Mouse (Mus musculus) right cerebral cortex, adult 18-20 months (tissue): ENCODE measurements around the gene Enox1.

Experiments
- DNase-seq: peaks from one replicate; pipeline ENCODE4 v3.0.0; 2022; ENCODE audit warnings: mixed read lengths

Gene Enox1

DNA sequence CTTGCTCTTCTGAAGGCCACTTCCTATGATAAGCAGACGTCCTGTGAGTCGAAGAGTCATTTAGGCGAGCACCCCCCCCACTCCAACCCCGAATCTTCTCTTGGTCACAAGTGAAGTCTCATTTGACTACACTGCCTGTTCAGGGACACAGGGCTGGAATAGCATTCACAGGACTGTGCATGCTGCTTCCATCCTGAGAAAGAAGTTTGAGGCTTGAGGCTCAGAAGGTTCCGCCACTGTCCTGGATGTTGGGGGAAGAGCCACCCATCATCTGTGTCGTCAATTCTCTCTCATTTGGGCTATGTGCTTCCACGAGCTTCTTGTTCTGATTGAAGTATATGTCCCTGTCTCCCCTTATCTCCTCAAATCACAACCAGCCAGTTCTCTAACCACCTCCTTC lies 220.2 kb downstream of the Enox1 start:
- no peak for DNase-seq

DNA sequence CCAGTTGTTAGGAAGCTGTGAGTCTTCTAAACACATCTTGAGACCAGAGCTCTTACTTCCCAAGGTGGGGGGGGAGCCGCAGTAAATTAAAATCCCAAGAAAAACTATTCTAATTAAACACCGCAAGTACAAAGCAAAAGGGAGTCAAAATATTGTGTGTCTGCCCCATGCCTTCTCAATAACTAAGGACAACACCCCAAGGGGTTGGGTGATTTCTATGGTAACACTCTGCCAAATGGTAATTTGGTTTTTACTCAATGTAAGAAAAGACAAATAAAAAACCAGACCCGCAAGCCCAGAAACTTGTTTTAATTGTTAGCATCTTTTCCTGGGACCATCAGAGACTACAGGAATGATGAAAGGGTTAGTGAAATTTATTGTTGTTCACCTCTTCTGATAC lies 220.9 kb downstream of the Enox1 start:
- DNase-seq, result no peak

DNA sequence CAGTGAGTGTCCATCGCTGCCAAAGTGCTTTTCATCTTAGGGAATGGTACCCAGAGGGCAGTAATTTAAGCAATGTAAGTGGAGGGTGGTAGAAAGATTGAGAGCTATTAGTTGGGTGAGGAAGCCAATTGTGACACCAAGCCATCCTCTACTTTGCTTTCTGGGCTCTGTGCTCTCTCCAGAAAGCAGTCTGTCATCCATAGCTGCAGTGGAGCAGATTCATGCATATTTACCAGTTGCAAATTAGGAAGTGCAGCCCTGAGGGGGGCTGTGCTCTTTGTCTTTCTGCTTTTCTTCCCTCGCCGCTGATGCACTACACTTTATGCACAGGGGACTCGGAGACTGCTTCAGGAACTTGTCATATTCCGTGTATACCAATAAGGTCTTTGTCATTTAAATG lies 221.3 kb downstream of the Enox1 start:
- DNase-seq, result no peak

DNA sequence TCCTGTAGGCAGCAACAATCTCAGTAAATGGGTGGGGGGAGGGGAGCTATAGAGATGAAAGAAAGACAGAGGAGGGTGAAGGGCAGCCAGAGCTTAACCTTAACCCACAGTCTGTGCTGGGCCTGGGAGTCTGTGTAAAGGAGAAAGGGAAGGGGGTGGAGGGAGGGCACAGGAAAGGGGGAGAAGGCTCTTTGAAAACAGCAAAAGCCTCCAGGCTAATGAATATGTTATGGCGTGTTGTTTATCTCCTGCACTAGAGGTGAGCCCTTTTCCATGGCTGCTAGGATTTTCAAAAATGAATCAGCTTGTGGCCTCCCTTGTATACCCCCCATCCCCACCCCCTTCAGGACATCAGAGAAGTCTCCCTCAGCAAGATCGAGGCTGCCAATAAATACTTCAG lies 225.0 kb downstream of the Enox1 start:
- DNase-seq, result no peak

DNA sequence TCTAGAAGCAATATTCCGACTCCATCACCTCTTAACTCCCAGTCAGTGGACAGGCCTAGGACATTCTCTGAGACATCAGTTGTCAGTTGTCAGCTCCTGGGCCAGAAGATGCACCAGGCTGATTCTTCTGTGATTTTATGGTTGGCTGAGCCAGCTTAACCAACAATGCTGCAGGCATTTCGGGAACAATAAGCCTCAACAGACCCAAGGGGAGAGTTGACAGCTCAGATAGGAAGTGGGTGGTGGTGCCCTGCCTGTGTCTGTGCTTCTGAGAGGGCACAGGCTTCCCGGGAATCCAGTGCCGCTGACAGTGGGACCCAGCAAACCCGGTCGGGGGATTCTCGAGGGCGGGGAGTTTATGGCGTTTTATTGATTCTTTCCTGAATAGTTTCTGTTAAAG lies 229.1 kb downstream of the Enox1 start:
- no peak for DNase-seq

DNA sequence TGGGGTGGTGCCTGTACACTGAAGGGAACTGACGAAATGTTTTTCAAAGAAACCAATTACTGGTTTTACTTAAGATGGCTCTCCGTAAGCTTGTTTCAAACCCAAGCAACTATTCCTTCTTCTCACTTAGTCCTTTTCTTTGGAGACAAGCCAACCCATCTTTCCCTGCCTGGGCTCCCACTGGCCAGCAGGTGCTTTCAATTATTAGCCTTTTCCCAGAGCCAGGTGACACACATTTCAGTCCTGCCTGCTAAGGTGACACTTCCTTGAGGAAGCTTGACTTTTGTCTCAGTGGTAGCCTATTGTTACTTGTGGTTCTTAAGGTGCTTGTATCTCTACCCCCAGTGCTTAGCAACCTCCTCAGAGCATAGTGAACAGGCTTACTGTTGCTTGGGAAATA lies 231.3 kb downstream of the Enox1 start:
- no peak for DNase-seq

DNA sequence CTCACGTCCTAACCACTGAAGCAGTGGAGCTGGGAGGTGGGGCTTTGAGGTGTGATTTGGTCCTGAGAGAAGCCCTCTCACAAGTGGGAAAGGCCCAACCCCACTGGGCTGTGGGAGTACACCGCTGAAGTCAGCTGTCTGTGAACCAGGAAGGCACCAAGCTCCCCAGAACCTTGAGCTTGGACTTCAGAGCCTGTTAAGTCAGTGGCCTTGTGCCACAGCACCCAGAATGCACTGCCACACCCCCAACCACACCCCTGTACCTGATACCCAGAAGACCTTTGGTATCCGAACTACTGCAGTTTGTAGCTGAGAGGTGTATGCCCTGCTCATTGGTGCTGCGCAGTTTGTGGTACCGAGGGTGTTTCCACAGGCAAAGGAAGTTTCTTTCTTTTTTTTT lies 232.7 kb downstream of the Enox1 start:
- DNase-seq, result no peak

DNA sequence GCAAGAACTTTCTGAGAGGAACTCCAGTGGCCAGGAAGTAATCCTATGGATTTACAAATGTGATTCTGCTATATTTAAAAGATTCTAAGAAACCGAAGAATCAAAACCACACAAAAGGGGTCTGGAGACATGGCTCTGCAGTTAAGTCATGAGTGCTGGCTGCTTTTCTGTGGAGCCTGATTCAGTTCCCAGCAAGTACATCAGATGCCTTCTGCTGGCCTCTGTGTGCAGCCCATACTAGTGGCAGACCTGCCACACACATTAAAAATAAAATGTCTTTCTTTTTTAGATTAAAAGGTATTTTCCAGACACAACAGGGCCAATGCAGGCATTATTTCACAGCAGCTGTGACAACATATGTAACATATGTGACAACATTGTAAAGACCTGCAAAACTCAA lies 235.9 kb downstream of the Enox1 start:
- DNase-seq, result no peak

DNA sequence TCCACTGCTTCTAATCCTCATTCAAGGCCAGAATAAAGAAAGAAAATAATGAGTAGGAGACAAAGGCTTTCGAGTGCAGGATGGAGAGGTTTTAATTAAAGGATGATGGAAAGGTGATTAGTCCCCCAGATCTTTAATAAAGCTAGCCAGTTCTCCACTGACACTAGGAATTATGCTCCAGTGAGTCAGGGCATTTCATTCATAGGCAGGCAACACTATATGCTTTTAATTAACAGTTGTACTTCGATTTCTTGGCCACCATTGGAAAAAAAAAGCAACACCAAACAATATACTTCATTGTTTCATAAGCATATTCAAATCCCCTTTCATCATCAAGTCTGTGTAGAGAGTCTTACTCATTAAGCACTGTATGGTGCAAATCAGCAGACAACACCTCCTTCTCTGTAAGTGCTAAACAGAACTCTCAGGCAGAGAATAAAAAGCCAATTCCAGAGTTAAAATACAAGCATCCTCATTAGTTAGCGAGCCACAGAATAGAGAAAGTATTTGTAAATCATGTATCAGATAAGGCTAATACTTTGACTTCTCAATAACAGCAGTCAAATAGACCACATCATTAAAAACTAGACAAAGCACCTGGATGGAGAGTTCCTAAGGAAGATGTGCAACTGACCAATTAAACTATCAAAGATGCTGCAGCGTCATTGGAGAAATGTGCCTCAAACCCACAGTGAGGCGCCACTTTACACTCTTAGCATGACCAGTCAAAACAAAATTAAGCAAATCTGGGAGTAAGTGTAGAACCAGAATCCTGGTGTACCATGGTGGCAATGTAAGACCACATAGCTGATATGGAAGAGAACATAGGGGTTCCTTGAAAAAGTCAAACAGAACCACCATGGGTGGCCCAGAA lies 249.9 kb downstream of the Enox1 start:
- no peak for DNase-seq

DNA sequence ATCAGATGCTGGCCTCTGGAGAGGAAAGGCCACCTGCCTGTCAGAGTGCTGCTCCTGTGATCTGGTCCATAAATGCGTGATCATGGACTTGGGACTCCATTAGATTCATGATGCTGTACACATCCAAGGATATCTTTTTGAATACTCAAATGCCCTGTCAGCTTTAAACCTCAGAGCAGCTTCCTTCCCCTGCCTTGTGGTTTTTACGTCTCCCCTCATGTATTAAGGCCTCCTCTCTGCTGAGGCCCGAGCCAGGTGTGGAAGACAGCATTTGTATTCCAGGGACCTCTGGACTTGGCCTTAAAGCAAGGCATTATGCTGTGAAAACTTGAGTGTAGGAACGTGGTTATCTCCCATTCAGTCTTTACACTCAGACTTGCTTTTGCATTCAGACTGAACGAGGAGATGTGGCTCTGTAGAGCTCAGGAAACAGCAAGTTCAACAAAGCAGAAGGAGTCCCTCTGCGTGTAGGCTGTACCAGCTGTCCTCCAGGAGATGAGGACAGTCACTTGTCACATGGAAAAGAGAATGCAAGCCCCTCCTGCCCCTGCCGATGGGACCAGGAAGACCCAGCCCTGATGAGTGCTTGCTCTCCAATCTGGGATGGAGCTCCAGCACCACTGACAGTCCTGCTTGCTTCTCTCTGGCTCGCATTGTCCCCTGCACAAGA lies 252.8 kb downstream of the Enox1 start:
- DNase-seq, result peak; percentile 23

DNA sequence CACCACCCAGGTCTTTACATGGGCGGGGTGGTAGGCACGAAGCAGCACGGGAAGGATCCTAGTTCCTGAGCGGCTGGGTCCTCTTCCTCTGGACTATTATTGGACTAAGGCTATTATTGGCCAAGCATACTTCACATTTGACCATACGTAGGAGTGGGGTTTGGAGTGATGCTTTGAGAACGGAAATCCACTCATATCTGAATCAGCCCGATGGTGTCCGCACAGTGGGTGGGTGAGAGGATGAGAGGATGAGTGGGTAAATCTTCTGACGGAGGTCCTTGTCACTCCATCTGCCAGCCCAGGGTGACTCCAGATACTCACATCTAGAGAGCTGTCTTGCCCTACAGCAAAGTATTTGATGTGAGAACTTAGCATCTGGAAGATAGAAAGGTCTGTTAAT lies 253.8 kb downstream of the Enox1 start:
- DNase-seq, result peak; percentile 69

DNA sequence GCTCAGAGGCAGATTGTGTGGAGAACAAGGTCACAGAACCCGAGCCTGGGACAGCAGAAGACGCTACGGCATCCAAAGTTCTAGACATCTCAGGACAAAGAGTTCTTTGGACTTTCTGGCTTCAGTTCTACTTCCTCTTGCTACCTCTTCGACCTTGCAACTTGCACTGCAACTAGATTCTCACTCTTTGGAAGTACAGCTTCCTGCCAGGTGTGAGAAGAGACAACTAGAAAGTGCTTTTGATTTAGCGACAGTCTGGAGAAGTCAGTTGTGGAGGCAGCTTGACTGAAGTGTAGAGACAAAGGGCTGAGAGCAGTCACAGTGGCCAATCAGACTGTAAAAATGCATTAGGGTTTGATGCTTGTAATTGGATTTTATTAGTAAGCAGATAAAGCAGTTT lies 256.5 kb downstream of the Enox1 start:
- DNase-seq, result no peak

DNA sequence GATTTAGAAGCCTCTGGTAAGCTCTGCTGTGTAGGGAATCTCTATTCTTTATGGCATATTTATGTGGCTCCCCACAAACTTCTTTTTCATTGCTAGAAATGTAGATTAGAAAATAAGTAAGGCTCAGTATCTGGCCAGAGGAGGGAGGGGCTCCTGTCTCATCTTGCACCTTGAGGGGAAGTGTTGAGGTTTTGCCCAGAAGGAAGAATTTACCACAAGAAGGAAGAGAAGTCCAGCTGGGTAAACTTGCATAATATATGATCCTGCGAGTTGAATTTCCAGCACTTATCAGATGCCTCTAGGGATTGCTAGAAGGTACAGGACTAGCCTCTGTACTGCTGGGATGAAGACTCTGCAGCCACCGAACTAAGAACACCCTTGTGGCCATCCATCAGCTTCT lies 259.8 kb downstream of the Enox1 start:
- DNase-seq, result no peak

DNA sequence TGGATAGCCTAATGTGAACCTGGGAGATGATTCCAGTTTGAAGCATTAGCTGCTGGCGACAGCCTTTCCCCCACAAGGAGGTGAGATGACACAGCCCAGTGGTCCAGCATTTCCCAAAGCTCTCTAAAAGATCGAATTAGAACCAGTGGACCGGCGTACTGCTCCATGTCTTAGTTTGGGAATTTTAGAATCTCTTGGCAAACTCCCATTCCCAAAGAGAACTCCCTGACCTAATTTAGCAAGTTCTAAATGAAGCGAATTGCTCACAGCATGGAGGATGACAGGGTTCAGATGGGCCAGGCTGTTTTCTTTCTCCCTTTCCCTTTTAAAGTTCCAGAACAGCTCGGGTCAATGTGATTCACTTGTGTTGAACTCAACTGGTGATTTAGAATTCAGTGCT lies 264.5 kb downstream of the Enox1 start:
- no peak for DNase-seq

DNA sequence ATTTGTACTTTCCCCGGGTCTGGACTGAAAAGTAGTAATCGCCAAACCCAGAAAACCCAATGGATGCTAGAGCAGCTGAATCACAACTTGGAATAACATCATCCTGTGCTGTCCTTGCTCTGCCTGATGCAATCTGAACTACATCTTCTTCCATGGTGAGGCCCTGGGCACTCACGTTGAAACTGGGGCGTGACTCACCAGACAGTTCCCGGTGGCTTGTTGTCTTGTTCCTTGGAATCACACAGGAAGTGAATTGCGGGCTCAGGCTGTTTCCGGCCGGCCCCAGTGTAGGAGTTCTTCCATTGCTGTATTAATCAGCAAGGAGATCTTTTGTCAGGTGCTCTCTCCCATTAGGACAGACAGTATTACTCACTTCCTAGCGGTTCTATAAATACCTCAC lies 266.6 kb downstream of the Enox1 start:
- no peak for DNase-seq

DNA sequence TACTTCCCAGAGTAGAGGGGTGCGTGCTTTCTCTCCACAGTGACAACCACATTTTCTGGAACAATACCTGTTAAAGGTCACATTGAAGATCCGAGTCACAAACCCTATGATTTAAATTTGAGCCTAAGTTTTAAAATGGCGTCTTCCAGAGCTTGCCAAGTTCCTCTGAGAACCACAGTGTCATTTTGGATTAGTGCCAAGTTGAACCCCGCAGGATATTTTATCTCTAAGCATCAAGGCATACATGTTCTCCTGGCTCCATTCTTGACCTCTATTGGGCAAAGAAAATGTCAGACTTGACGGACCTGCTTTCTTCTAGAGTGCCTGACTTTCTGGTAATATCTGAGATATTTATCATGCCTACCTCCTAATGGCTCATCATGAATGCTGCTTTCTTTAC lies 282.9 kb downstream of the Enox1 start:
- no peak for DNase-seq

DNA sequence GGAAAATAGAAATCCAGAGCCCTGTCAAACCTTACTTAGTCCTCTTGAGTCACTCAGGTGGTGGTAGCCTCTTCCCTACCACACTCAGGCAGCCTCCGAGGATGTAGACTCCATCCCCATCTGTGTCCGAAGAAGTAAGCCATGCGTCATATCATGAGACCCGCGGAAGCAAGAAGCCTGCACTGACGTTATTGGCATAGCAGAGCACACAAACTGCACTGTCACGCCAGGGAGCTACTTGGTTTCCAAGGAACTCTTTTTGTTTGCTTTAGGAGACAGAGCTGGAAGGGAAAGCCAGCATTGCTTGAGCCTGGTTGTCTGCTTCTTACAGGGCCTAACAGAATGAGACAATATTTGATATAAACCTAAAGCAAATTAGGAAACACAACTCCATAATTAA lies 284.2 kb downstream of the Enox1 start:
- peak; percentile 49 for DNase-seq

DNA sequence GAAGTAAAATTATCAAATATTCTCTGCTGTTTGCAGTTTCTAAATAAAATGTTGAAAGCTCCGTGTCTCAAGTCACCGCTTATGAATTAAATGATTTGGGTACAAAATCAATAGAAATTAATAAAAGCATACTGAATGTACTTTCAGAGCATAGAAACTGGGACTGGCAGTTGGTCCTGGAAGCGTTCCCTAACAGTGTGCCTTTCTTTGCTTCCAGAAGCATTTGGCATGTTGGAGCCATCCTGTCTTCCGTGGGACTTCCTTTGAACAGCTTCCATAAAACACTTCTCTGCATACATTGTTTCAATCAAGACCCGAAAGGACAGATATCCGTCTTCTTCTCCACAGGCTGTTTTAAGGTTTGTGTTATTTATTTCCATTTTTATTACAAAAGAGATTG lies 285.0 kb downstream of the Enox1 start:
- DNase-seq, result no peak

DNA sequence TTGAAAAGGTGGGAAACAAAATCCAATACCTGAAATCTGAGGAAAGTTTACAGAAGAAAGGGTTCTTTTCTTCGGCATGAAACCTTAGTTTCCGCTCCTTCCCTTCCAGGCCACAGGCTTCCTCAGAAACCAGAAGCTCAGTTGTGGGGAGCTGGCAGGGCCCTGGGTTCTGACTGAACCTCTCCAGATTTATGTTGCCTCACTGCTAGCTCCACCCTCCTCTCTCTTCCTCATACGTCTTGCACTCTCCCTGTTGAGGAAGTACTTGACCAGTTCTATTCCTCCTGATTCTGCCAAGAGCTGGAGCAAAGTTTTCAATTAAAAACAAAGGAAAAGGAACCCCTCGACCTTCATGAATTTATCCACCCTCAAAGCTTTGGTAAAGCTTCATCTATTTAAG lies 291.4 kb downstream of the Enox1 start:
- no peak for DNase-seq

DNA sequence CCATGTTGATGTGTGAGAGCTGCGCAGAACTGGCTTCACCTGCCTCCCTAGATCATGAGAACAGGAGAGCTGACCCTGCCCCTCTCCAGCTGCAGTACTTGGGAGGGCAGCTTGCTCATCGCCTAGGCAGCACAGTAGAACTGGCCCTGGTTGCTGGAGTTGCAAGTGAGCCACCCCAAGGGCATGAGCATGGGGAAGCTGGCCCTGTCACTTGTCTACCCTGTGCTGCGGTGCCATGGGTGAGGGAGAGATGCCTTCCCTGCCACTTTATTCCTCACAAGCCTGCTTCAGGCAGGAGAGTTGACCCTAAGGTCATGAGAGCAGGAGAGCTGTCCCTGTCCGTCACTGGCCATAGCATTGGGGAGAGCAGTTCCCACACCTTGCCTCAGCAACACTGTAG lies 295.4 kb downstream of the Enox1 start:
- DNase-seq, result no peak

DNA sequence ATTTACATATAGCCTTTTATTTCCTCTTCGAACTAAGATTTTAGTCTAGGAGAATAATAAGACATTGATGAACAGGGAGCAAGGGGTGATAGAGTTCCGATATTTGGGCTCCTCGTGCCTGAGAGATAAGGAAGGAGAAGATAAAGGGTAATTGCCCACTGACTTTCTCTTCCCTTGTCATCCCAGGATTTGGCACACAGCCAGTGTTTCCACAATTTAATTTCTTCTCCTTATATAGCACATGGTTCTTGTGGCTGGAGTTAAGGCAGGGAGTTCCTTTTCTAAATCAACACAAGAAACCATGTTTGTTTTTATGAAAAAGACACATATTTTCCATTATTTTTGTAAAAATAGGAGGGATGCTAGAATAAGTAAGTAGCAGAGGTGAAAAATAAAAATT lies 299.5 kb downstream of the Enox1 start:
- no peak for DNase-seq

DNA sequence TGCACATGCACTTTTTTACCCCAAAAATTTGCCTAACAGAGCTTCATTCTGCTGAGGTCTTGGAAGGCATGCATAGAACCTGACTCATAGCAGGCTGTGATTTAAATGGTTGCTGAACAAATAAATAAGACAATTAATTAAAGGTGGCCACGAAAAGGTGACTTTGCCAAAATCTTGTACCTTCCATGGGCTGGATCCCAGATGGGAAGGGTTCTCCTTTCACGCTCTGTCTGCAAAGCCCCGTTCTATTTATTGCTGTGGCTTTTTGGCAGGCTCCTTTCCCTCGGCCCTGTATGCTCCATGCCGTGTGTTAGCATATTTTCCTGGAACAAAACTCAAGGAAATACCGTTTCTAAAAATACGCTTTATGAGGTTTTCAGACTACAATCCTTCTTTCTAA lies 300.3 kb downstream of the Enox1 start:
- no peak for DNase-seq

DNA sequence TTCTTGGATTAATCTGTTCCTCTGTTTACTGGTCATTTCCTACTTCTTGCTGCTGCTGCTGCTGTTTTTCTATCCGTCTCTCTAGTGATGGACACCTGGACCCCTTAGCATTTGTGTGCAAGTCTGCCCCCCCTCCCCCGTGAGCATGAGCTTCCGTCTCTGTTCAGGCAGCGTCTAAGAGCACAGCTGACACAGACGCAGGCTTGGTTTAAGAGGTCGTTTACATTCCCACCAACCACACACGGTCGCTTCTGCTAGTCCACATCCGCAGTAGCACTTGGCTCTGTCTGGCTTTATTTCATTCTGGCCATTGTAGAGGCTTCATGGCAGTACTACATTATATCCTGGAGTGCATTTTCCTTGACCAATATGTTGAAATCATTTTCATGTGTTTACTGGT lies 301.7 kb downstream of the Enox1 start:
- DNase-seq, result no peak

DNA sequence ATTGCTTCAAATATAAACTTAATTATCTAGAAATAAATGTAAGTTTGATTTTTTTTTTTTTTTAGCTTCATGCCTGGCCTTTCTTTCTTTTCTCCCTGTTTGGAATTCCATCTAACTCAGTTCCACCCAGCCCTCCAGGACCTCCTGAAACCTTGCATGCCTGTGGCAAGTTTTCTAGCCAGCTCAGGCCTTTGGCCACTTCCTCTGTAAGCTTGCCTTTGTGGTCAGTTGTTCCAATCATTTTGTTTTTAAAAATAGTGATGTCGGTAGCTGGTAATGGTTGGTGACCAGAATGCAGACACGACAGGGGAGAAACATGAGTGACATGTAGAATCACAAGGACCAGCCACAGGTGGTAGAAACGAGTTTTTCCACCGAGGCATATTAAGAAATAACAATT lies 307.4 kb downstream of the Enox1 start:
- no peak for DNase-seq

DNA sequence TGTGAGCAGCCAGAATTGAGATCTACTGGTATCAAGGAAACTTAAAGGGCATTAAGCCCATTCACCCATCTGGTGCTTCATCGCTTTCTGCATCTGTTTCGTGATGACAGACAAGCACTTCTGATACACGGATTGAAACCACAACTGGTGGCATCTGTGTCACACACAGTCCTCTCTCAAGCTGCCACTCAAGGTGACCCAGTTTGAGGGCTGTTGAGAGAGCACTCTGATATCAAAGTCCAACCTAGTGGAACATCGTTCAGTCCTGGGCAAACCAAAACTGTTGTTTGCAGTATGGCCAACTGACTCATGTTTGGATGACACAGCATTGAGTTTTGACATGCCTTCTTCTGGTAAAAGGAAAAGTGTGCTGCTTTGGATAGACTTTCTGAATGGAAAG lies 308.2 kb downstream of the Enox1 start:
- DNase-seq, result no peak
